Comparison of ENCODE assay signal across 8 mouse cellular contexts in the genomic region with DNA sequence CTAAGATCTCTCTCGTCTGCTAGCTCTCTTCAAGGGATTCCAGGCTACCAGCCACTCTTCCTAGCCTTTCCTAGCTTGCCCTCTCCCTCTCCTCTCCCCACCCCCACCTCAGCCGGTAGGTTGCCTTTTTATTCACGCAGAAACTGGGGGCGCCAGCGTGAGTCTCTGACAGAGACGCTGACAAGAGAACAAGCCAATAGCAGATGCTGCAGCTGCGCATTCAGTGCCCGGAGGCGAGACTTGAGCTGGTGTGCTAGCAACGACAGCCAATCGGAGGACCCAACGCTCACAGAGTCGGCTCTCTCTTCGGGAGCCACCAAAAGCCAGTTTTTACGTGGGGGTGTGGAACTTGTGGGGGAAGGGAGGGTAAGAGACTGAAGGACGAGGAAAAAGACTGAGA. TPM values are rescaled to one million over a fixed set of nuclear protein-coding genes. Genes with fewer than 3 reads are reported as not detected.
DNase-seq lines count a peak whose midpoint lies in the region; TF ChIP-seq lines count a peak whose summit lies in the region.

No protein-coding gene starts in this region.

- peak overlapping the region; percentile 82 for H3K4me3 ChIP-seq in gastrocnemius, adult 2 months
- peak overlapping the region; percentile 91 for H3K4me3 ChIP-seq in megakaryocyte, embryonic 14.5 days (replicated peaks)

- intact Hi-C loops in gastrocnemius, adult 2 months (cut with DNase I) = loop anchor here (10.0 kb wide), 1 partner anchor 488 kb away; a partner anchor contains a TSS

- TF ChIP-seq CTCF in gastrocnemius, adult 2 months (IDR thresholded peaks at IDR 0.05) = no peak

- peaks cover 7% of the 10 kb centered on the region; the same call in 1 of the 2 replicates for H3K4me1 ChIP-seq in megakaryocyte, embryonic 14.5 days

- H3K9me3 ChIP-seq in megakaryocyte, embryonic 14.5 days = no peaks in the 10 kb centered on the region

- no peaks in the 10 kb centered on the region for H3K36me3 ChIP-seq in megakaryocyte, embryonic 14.5 days (replicated peaks; ENCODE audit: low read length)

- peaks cover 11% of the 10 kb centered on the region for H3K27me3 ChIP-seq in megakaryocyte, embryonic 14.5 days (replicated peaks)

- peak; percentile 91 for DNase-seq in R1 (ENCODE audit: low read depth, low spot score)
- peak; percentile 81 to 88 for DNase-seq in cerebellum, postnatal 25 days
- peak; percentile 92 for DNase-seq in gastrocnemius, adult 2 months
- peak; percentile 67 for DNase-seq in hindlimb bud, embryonic 11.5 days (ENCODE audit: extremely low spot score, low read depth, low spot score)
- peak; percentile 49 to 95 for DNase-seq in left cerebral cortex, adult 8-10 months (ENCODE audit: low spot score in 2 of 2)
- peak; percentile 94 to 97 for DNase-seq in right cerebral cortex, postnatal 10 days (ENCODE audit: low spot score in 2 of 2)
- DNase-seq in urinary bladder, postnatal 25 days (ENCODE audit: low spot score) = peak; percentile 44

- H3K27ac ChIP-seq in gastrocnemius, adult 2 months = peak overlapping the region; percentile 90

RNA-seq across cellular contexts. Expression of a gene that starts 30.3 kb away (rescaled TPM):
- total RNA-seq in gastrocnemius, adult 2 months (2021) = 10 to 100 TPM; 11.6 to 15.4 TPM
- total RNA-seq in left cerebral cortex, adult 8-10 months (2022) = 100 to 1,000 TPM; 299 to 334 (median 304) TPM
- 0.20 TPM in 1 of 2 replicates, not detected in the other for polyA plus RNA-seq in megakaryocyte, embryonic 14.5 days (2012; ENCODE audit: insufficient read depth, low replicate concordance)

Comparison
In these comparisons a context has a peak if more than half of its experiments do, and no peak if none do; other contexts are left out.
1. Peak in every context shown above with its lines: DNase-seq, H3K4me3 ChIP-seq and H3K27ac ChIP-seq.
2. DNase-seq: peak in every context shown above with its lines; median percentile 96 in right cerebral cortex, postnatal 10 days; 92 in gastrocnemius, adult 2 months; 91 in R1; 84 in cerebellum, postnatal 25 days; 72 in left cerebral cortex, adult 8-10 months; 67 in hindlimb bud, embryonic 11.5 days; 44 in urinary bladder, postnatal 25 days.
3. RNA of a gene that starts 30.3 kb away (total RNA-seq): 299 to 334 TPM in left cerebral cortex, adult 8-10 months; 11.6 to 15.4 TPM in gastrocnemius, adult 2 months; every median in the first group is over 10 times any median in the second.